Mouse (Mus musculus) C2C12 (cell line): Measurements from ENCODE around the gene Slc22a22. TPM values are rescaled to one million over a fixed set of nuclear protein-coding genes. Genes with fewer than 3 reads are reported as not detected.

ENCODE experiments used
- H3K27me3 ChIP-seq: one replicate; pipeline ENCODE4 v1.6.1; 2011; ENCODE audit not compliant: control insufficient read depth, insufficient read depth, insufficient read length
- H3K36me3 ChIP-seq: one replicate; pipeline ENCODE4 v1.6.1; 2011; ENCODE audit not compliant: control insufficient read depth, insufficient read depth
- H3K4me3 ChIP-seq: one replicate; pipeline ENCODE4 v1.5.1; 2011; ENCODE audit warnings: mild to moderate bottlenecking, control low read depth; ENCODE audit not compliant: poor library complexity, insufficient read depth, severe bottlenecking
- H3K79me2 ChIP-seq: one replicate; pipeline ENCODE4 v1.6.1; 2011; ENCODE audit not compliant: control insufficient read depth, insufficient read depth
- H3K79me3 ChIP-seq: one replicate; pipeline ENCODE4 v1.6.1; 2011; ENCODE audit warnings: low read depth, control low read depth
- H3ac ChIP-seq: one replicate; pipeline ENCODE3; 2011; ENCODE audit warnings: low read depth; ENCODE audit not compliant: control insufficient read depth, insufficient read length
- CEBPB ChIP-seq: IDR thresholded peaks from one replicate; pipeline ENCODE4 v1.6.1; 2011; ENCODE audit warnings: low read depth, mild to moderate bottlenecking, control low read depth, moderate library complexity
- CTCF ChIP-seq: IDR thresholded peaks from one replicate; pipeline ENCODE4 v1.5.1; 2011; ENCODE audit not compliant: control insufficient read depth, insufficient read depth, insufficient read length
- FOSL1 ChIP-seq: IDR thresholded peaks from one replicate; pipeline ENCODE4 v1.8.0; 2011; ENCODE audit warnings: mild to moderate bottlenecking, low read length; ENCODE audit not compliant: poor library complexity, insufficient read depth, severe bottlenecking
- MAX ChIP-seq: IDR thresholded peaks from one replicate; pipeline ENCODE4 v1.6.1; 2011; ENCODE audit warnings: mild to moderate bottlenecking, control low read depth
- MYOD1 ChIP-seq: IDR thresholded peaks from one replicate; pipeline ENCODE4 v1.6.1; 2011; ENCODE audit warnings: low read depth; ENCODE audit not compliant: control insufficient read depth, insufficient read length
- MYOG ChIP-seq: IDR thresholded peaks from one replicate; pipeline ENCODE4 v1.6.1; 2011; ENCODE audit not compliant: control insufficient read depth, insufficient read length; ENCODE audit errors: extremely low read depth
- USF1 ChIP-seq: IDR thresholded peaks from one replicate; pipeline ENCODE4 v1.6.1; 2011; ENCODE audit warnings: low read depth, mild to moderate bottlenecking, control low read depth, moderate library complexity
- polyA plus RNA-seq: library from polyadenylated mRNA; unstranded; fragments of >200 nt; fragmentation: generic; extraction: Trizol; gene quantifications from one replicate; pipeline ENCODE4 v1.2.1, GENCODE M21; 2012; ENCODE audit warnings: missing spikeins

The Slc22a22 gene
- polyA plus RNA-seq, 1 experiment = not detected

GRCm38 (mm10) chr15:57465996-57466395 lies 11.4 kb downstream of the Slc22a22 start:
- no peak for TF ChIP-seq MAX
- peaks cover 3% of the 10 kb centered on the region for H3K27me3 ChIP-seq
- no peaks in the 10 kb centered on the region for H3K79me2 ChIP-seq
- H3K36me3 ChIP-seq = no peaks in the 10 kb centered on the region
- H3ac ChIP-seq = no peak overlapping the region
- no peaks in the 10 kb centered on the region for H3K79me3 ChIP-seq
- H3K4me3 ChIP-seq = no peak overlapping the region

- no peak overlapping the region for H3ac ChIP-seq
- no peaks in the 10 kb centered on the region for H3K79me2 ChIP-seq
- TF ChIP-seq MAX (no peak), USF1 (no peak), CTCF (no peak), CEBPB (no peak), MYOD1 (no peak), FOSL1 (no peak), MYOG (no peak)
- H3K79me3 ChIP-seq = no peaks in the 10 kb centered on the region
- no peaks in the 10 kb centered on the region for H3K36me3 ChIP-seq
- H3K4me3 ChIP-seq = no peak overlapping the region
- H3K27me3 ChIP-seq = peaks cover 3% of the 10 kb centered on the region
These were observed 12.4 kb downstream of the Slc22a22 start for GRCm38 (mm10) chr15:57465061-57465460.

GRCm38 (mm10) chr15:57464066-57464465 lies 13.4 kb downstream of the Slc22a22 start:
- Histone ChIP-seq H3K79me2 (no peaks in the 10 kb centered on the region), H3K79me3 (no peaks in the 10 kb centered on the region), H3K4me3 (no peak overlapping the region), H3K36me3 (no peaks in the 10 kb centered on the region), H3K27me3 (peaks cover 3% of the 10 kb centered on the region), H3ac (no peak overlapping the region)
- TF ChIP-seq MYOG (no peak), MYOD1 (no peak), USF1 (no peak), CEBPB (no peak), FOSL1 (no peak), CTCF (no peak), MAX (no peak)

GRCm38 (mm10) chr15:57461284-57461683 lies 16.1 kb downstream of the Slc22a22 start:
- H3K79me2 ChIP-seq = no peaks in the 10 kb centered on the region
- no peak overlapping the region for H3ac ChIP-seq

GRCm38 (mm10) chr15:57457374-57457773 lies 20.1 kb downstream of the Slc22a22 start:
- Histone ChIP-seq H3K27me3 (no peaks in the 10 kb centered on the region), H3K36me3 (no peaks in the 10 kb centered on the region), H3K79me3 (no peaks in the 10 kb centered on the region), H3K4me3 (no peak overlapping the region), H3K79me2 (no peaks in the 10 kb centered on the region), H3ac (no peak overlapping the region)
- no peak for TF ChIP-seq FOSL1
- TF ChIP-seq CEBPB = no peak
- no peak for TF ChIP-seq MYOG
- no peak for TF ChIP-seq MYOD1

More at GRCm38 (mm10) chr15:57461284-57461683, 16.1 kb downstream of the Slc22a22 start:
- Histone ChIP-seq H3K27me3 (no peaks in the 10 kb centered on the region), H3K79me3 (no peaks in the 10 kb centered on the region), H3K4me3 (no peak overlapping the region), H3K36me3 (no peaks in the 10 kb centered on the region)
- TF ChIP-seq MAX (no peak), CEBPB (no peak), MYOG (no peak), USF1 (no peak), CTCF (no peak), FOSL1 (no peak), MYOD1 (no peak)

GRCm38 (mm10) chr15:57434710-57435404 lies 42.6 kb downstream of the Slc22a22 start:
- no peaks in the 10 kb centered on the region for H3K79me3 ChIP-seq
- no peak for TF ChIP-seq CTCF
- no peak for TF ChIP-seq USF1
- no peak for TF ChIP-seq MYOD1
- TF ChIP-seq MYOG = no peak
- TF ChIP-seq CEBPB = no peak
- TF ChIP-seq MAX = no peak
- no peak for TF ChIP-seq FOSL1
- no peak overlapping the region for H3K4me3 ChIP-seq
- H3K36me3 ChIP-seq = no peaks in the 10 kb centered on the region
- H3ac ChIP-seq = no peak overlapping the region
- no peaks in the 10 kb centered on the region for H3K79me2 ChIP-seq
- H3K27me3 ChIP-seq = no peaks in the 10 kb centered on the region
